In genomic region chr14:77534120-77534519, GRCm38 (mm10) we compare ENCODE assay signal across 26 mouse cellular contexts.
DNase-seq lines count a peak whose midpoint lies in the region; ATAC-seq and TF ChIP-seq lines count a peak whose summit lies in the region.
"Had no signal": no experiment of that assay in that cellular context is flagged by ENCODE, and none has a peak within 500 bp of the region (broad histone marks: within the 10 kb centered on the region; RNA-seq: fewer than 3 reads in every experiment).

No protein-coding gene starts in this region.

- no peak overlapping the region for H3K9ac ChIP-seq in midbrain, postnatal 0 days (replicated peaks; ENCODE audit: low read length, poor library complexity, severe bottlenecking)
- H3K9ac ChIP-seq in midbrain, embryonic 15.5 days, result no peak overlapping the region
- H3K9ac ChIP-seq: embryonic facial prominence, embryonic 13.5 days; forebrain, embryonic 15.5 days; heart, embryonic 13.5 days; hindbrain, embryonic 15.5 days; kidney, embryonic 15.5 days; limb, embryonic 13.5 days; lung, embryonic 15.5 days; midbrain, embryonic 13.5 days had no signal

- H3K9me3 ChIP-seq in midbrain, postnatal 0 days (ENCODE audit: low read length), result no peaks in the 10 kb centered on the region
- H3K9me3 ChIP-seq in midbrain, embryonic 15.5 days, result no peaks in the 10 kb centered on the region
- H3K9me3 ChIP-seq: embryonic facial prominence, embryonic 13.5 days; forebrain, embryonic 10.5 days; forebrain, embryonic 15.5 days; heart, embryonic 13.5 days; hindbrain, embryonic 15.5 days; kidney, embryonic 15.5 days; limb, embryonic 13.5 days; lung, embryonic 15.5 days; midbrain, embryonic 13.5 days had no signal

- peak; percentile 36 for DNase-seq in cerebellum, adult 11-12 months
- DNase-seq in cerebellum, adult 11 months, result no peak
- peak; percentile 37 for DNase-seq in midbrain, postnatal 0 days (ENCODE audit: low spot score)
- DNase-seq in cerebellum, adult 8-10 months, result peak; percentile 24
- DNase-seq in cerebellum, postnatal 25 days, result peak; percentile 46 to 57
- DNase-seq in adrenal gland, postnatal 14 days, result no peak
- no peak for DNase-seq in kidney, postnatal 25 days
- DNase-seq: adrenal gland, postnatal 25 days; heart, adult 2 months; heart, postnatal 10 days; kidney, adult 18-20 months; layer of hippocampus, postnatal 36 days; right cerebral cortex, postnatal 4 days; thymus, postnatal 36 days had no signal

- no peaks in the 10 kb centered on the region for H3K36me3 ChIP-seq in midbrain, postnatal 0 days (ENCODE audit: insufficient read depth, low read length)
- no peaks in the 10 kb centered on the region for H3K36me3 ChIP-seq in midbrain, embryonic 15.5 days (replicated peaks)
- H3K36me3 ChIP-seq: embryonic facial prominence, embryonic 13.5 days; forebrain, embryonic 10.5 days; forebrain, embryonic 15.5 days; heart, embryonic 13.5 days; hindbrain, embryonic 15.5 days; kidney, embryonic 15.5 days; limb, embryonic 13.5 days; lung, embryonic 15.5 days; midbrain, embryonic 13.5 days had no signal

- no peak overlapping the region for H3K27ac ChIP-seq in midbrain, postnatal 0 days (ENCODE audit: low read depth, low read length)
- no peak overlapping the region for H3K27ac ChIP-seq in midbrain, embryonic 15.5 days
- H3K27ac ChIP-seq: embryonic facial prominence, embryonic 13.5 days; forebrain, embryonic 10.5 days; forebrain, embryonic 15.5 days; heart, adult 2 months; heart, embryonic 13.5 days; hindbrain, embryonic 15.5 days; kidney, embryonic 15.5 days; limb, embryonic 13.5 days; lung, embryonic 15.5 days; midbrain, embryonic 13.5 days had no signal

- H3K27me3 ChIP-seq in midbrain, postnatal 0 days (ENCODE audit: insufficient read depth, low read length), result no peaks in the 10 kb centered on the region
- no peaks in the 10 kb centered on the region for H3K27me3 ChIP-seq in midbrain, embryonic 15.5 days (replicated peaks)
- H3K27me3 ChIP-seq: embryonic facial prominence, embryonic 13.5 days; forebrain, embryonic 15.5 days; heart, embryonic 13.5 days; hindbrain, embryonic 15.5 days; kidney, embryonic 15.5 days; limb, embryonic 13.5 days; lung, embryonic 15.5 days; midbrain, embryonic 13.5 days; Patski had no signal

- WGBS in midbrain, postnatal 0 days, result 56% methylated on average over 7 of the region's 7 CpGs
- 64% methylated on average over 7 of the region's 7 CpGs for WGBS in midbrain, embryonic 15.5 days

- no peaks in the 10 kb centered on the region for H3K4me1 ChIP-seq in midbrain, postnatal 0 days (ENCODE audit: insufficient read depth, low read length)
- H3K4me1 ChIP-seq in midbrain, embryonic 15.5 days, result no peaks in the 10 kb centered on the region; the same call in 1 of the 2 replicates
- H3K4me1 ChIP-seq: embryonic facial prominence, embryonic 13.5 days; heart, embryonic 13.5 days; kidney, embryonic 15.5 days; limb, embryonic 13.5 days; lung, embryonic 15.5 days; midbrain, embryonic 13.5 days had no signal

- no peak for ATAC-seq in midbrain, postnatal 0 days (ENCODE audit: low FRiP score)
- ATAC-seq in midbrain, embryonic 15.5 days (replicated peaks), result no peak
- ATAC-seq: forebrain, embryonic 15.5 days; midbrain, embryonic 13.5 days; Patski had no signal

- TF ChIP-seq CTCF in midbrain, postnatal 0 days (IDR thresholded peaks at IDR 0.05), result no peak

- H3K4me3 ChIP-seq in midbrain, postnatal 0 days (ENCODE audit: low read depth, low read length), result no peak overlapping the region
- H3K4me3 ChIP-seq in midbrain, embryonic 15.5 days, result no peak overlapping the region
- H3K4me3 ChIP-seq: embryonic facial prominence, embryonic 13.5 days; forebrain, embryonic 10.5 days; forebrain, embryonic 15.5 days; heart, adult 2 months; heart, embryonic 13.5 days; hindbrain, embryonic 15.5 days; kidney, embryonic 15.5 days; limb, embryonic 13.5 days; lung, embryonic 15.5 days; midbrain, embryonic 13.5 days had no signal

- H3K4me2 ChIP-seq in midbrain, postnatal 0 days (ENCODE audit: low read depth, low read length, poor library complexity, severe bottlenecking), result no peak overlapping the region
- no peak overlapping the region for H3K4me2 ChIP-seq in midbrain, embryonic 15.5 days
- H3K4me2 ChIP-seq: embryonic facial prominence, embryonic 13.5 days; forebrain, embryonic 15.5 days; heart, embryonic 13.5 days; hindbrain, embryonic 15.5 days; kidney, embryonic 15.5 days; limb, embryonic 13.5 days; liver, embryonic 11.5 days; lung, embryonic 15.5 days; midbrain, embryonic 13.5 days had no signal

Comparison
In these comparisons a context has a peak if more than half of its experiments do, and no peak if none do; other contexts are left out.
1. DNase-seq: peak in cerebellum, adult 11-12 months (single experiment), midbrain, postnatal 0 days (single experiment), cerebellum, adult 8-10 months (single experiment) and cerebellum, postnatal 25 days (2 of 2); none in cerebellum, adult 11 months (single experiment), adrenal gland, postnatal 14 days (single experiment) and kidney, postnatal 25 days (0 of 2).